Mouse (Mus musculus): ENCODE results near the gene Hemgn. TPM values are rescaled to one million over a fixed set of nuclear protein-coding genes. Genes with fewer than 3 reads are reported as not detected.

Hemgn gene
- polyA plus RNA-seq (2014; fragmentation: Nextera tagmentation; extraction: Ambion mirVana): 0.57 and 0.73 TPM in 2 replicates

GRCm38 (mm10) chr4:46413406-46413805, at the start of gene Hemgn:
Gene Hemgn (minus strand): TSS chr4:46413506.
- Histone ChIP-seq H3K27ac (ENCODE audit: low read depth, low read length) (no peak within 1 kb of the TSS), H3K9ac (ENCODE audit: low read depth, low read length) (no peak within 1 kb of the TSS), H3K9me3 (ENCODE audit: control insufficient read depth, low read length) (no peaks in the 10 kb centered on the region), H3K4me3 (ENCODE audit: low read length) (no peak within 1 kb of the TSS), H3K4me1 (ENCODE audit: control insufficient read depth, insufficient read depth, low read length) (no peaks in the 10 kb centered on the region), H3K4me2 (replicated peaks; ENCODE audit: low read depth, low read length) (no peak within 1 kb of the TSS), H3K36me3 (ENCODE audit: control insufficient read depth, insufficient read depth, low read length) (no peaks in the 10 kb centered on the region), H3K27me3 (ENCODE audit: control insufficient read depth, insufficient read depth, low read length) (no peaks in the 10 kb centered on the region)
- 78% methylated on average over 7 of the region's 7 CpGs for WGBS
- ATAC-seq (ENCODE audit: low FRiP score, low TSS enrichment): no peak

GRCm38 (mm10) chr4:46458411-46458810, 45.1 kb upstream of the Hemgn start:
- H3K27me3 ChIP-seq (ENCODE audit: control insufficient read depth, insufficient read depth, low read length): no peaks in the 10 kb centered on the region
- H3K4me3 ChIP-seq (ENCODE audit: low read length): no peak overlapping the region
- no peaks in the 10 kb centered on the region for H3K9me3 ChIP-seq (ENCODE audit: control insufficient read depth, low read length)
- H3K36me3 ChIP-seq (ENCODE audit: control insufficient read depth, insufficient read depth, low read length): peaks cover 36% of the 10 kb centered on the region
- no peak overlapping the region for H3K4me2 ChIP-seq (replicated peaks; ENCODE audit: low read depth, low read length)
- 94% methylated on average over 2 of the region's 2 CpGs for WGBS
- H3K27ac ChIP-seq (ENCODE audit: low read depth, low read length): no peak overlapping the region
- peaks cover 12% of the 10 kb centered on the region for H3K4me1 ChIP-seq (ENCODE audit: control insufficient read depth, insufficient read depth, low read length)
- no peak for ATAC-seq (ENCODE audit: low FRiP score, low TSS enrichment)
- no peak overlapping the region for H3K9ac ChIP-seq (ENCODE audit: low read depth, low read length)

GRCm38 (mm10) chr4:46457186-46457585, 43.9 kb upstream of the Hemgn start:
- Histone ChIP-seq H3K4me3 (ENCODE audit: low read length) (no peak overlapping the region), H3K9ac (ENCODE audit: low read depth, low read length) (no peak overlapping the region), H3K27ac (ENCODE audit: low read depth, low read length) (no peak overlapping the region), H3K4me2 (replicated peaks; ENCODE audit: low read depth, low read length) (no peak overlapping the region), H3K4me1 (ENCODE audit: control insufficient read depth, insufficient read depth, low read length) (peaks cover 19% of the 10 kb centered on the region), H3K36me3 (ENCODE audit: control insufficient read depth, insufficient read depth, low read length) (peaks cover 23% of the 10 kb centered on the region), H3K9me3 (ENCODE audit: control insufficient read depth, low read length) (no peaks in the 10 kb centered on the region), H3K27me3 (ENCODE audit: control insufficient read depth, insufficient read depth, low read length) (no peaks in the 10 kb centered on the region)
- no peak for ATAC-seq (ENCODE audit: low FRiP score, low TSS enrichment)
- WGBS: 96% methylated on average over 3 of the region's 3 CpGs

- Histone ChIP-seq H3K27me3 (ENCODE audit: control insufficient read depth, insufficient read depth, low read length) (no peaks in the 10 kb centered on the region), H3K4me1 (ENCODE audit: control insufficient read depth, insufficient read depth, low read length) (peaks cover 19% of the 10 kb centered on the region), H3K9me3 (ENCODE audit: control insufficient read depth, low read length) (no peaks in the 10 kb centered on the region), H3K27ac (ENCODE audit: low read depth, low read length) (no peak overlapping the region), H3K4me2 (replicated peaks; ENCODE audit: low read depth, low read length) (no peak overlapping the region), H3K4me3 (ENCODE audit: low read length) (no peak overlapping the region), H3K9ac (ENCODE audit: low read depth, low read length) (no peak overlapping the region), H3K36me3 (ENCODE audit: control insufficient read depth, insufficient read depth, low read length) (peaks cover 19% of the 10 kb centered on the region)
- ATAC-seq (ENCODE audit: low FRiP score, low TSS enrichment): no peak
- 93% methylated on average over 4 of the region's 4 CpGs for WGBS
Measured at GRCm38 (mm10) chr4:46456762-46457161, 43.5 kb upstream of the Hemgn start.

- Histone ChIP-seq H3K4me1 (ENCODE audit: control insufficient read depth, insufficient read depth, low read length) (peaks cover 19% of the 10 kb centered on the region), H3K27me3 (ENCODE audit: control insufficient read depth, insufficient read depth, low read length) (no peaks in the 10 kb centered on the region), H3K4me3 (ENCODE audit: low read length) (peak overlapping the region; percentile 96; the same call in 1 of the 2 replicates), H3K27ac (ENCODE audit: low read depth, low read length) (no peak overlapping the region), H3K36me3 (ENCODE audit: control insufficient read depth, insufficient read depth, low read length) (peaks cover 3% of the 10 kb centered on the region; the same call in 1 of the 2 replicates), H3K9ac (ENCODE audit: low read depth, low read length) (peak overlapping the region; percentile 32; the same call in 1 of the 2 replicates), H3K9me3 (ENCODE audit: control insufficient read depth, low read length) (no peaks in the 10 kb centered on the region), H3K4me2 (replicated peaks; ENCODE audit: low read depth, low read length) (peak overlapping the region; percentile 82; the same call in 1 of the 2 replicates)
- no peak for ATAC-seq (ENCODE audit: low FRiP score, low TSS enrichment)
- WGBS: 74% methylated on average over 5 of the region's 5 CpGs
Measured at GRCm38 (mm10) chr4:46454097-46454864, 41.0 kb upstream of the Hemgn start.

GRCm38 (mm10) chr4:46452855-46453719, 39.8 kb upstream of the Hemgn start:
- Histone ChIP-seq H3K9ac (ENCODE audit: low read depth, low read length) (peak overlapping the region; percentile 100), H3K4me1 (ENCODE audit: control insufficient read depth, insufficient read depth, low read length) (peaks cover 19% of the 10 kb centered on the region), H3K4me3 (ENCODE audit: low read length) (peak overlapping the region; percentile 96), H3K9me3 (ENCODE audit: control insufficient read depth, low read length) (no peaks in the 10 kb centered on the region), H3K27me3 (ENCODE audit: control insufficient read depth, insufficient read depth, low read length) (no peaks in the 10 kb centered on the region), H3K27ac (ENCODE audit: low read depth, low read length) (peak overlapping the region; percentile 99), H3K36me3 (ENCODE audit: control insufficient read depth, insufficient read depth, low read length) (peaks cover 3% of the 10 kb centered on the region; the same call in 1 of the 2 replicates), H3K4me2 (replicated peaks; ENCODE audit: low read depth, low read length) (peak overlapping the region; percentile 82)
- 30% methylated on average over 13 of the region's 13 CpGs for WGBS
- ATAC-seq (ENCODE audit: low FRiP score, low TSS enrichment): no peak

GRCm38 (mm10) chr4:46452481-46452850, 39.2 kb upstream of the Hemgn start:
- Histone ChIP-seq H3K4me2 (replicated peaks; ENCODE audit: low read depth, low read length) (peak overlapping the region; percentile 82), H3K27ac (ENCODE audit: low read depth, low read length) (peak overlapping the region; percentile 99), H3K9me3 (ENCODE audit: control insufficient read depth, low read length) (no peaks in the 10 kb centered on the region), H3K27me3 (ENCODE audit: control insufficient read depth, insufficient read depth, low read length) (no peaks in the 10 kb centered on the region), H3K4me1 (ENCODE audit: control insufficient read depth, insufficient read depth, low read length) (peaks cover 19% of the 10 kb centered on the region), H3K4me3 (ENCODE audit: low read length) (peak overlapping the region; percentile 96), H3K9ac (ENCODE audit: low read depth, low read length) (peak overlapping the region; percentile 100), H3K36me3 (ENCODE audit: control insufficient read depth, insufficient read depth, low read length) (peaks cover 3% of the 10 kb centered on the region; the same call in 1 of the 2 replicates)
- peak; percentile 36; the same call in 1 of the 2 replicates for ATAC-seq (ENCODE audit: low FRiP score, low TSS enrichment)
- WGBS: under 1% methylated on average over 19 of the region's 19 CpGs

GRCm38 (mm10) chr4:46451758-46452480, 38.6 kb upstream of the Hemgn start:
- H3K36me3 ChIP-seq (ENCODE audit: control insufficient read depth, insufficient read depth, low read length): peaks cover 3% of the 10 kb centered on the region; the same call in 1 of the 2 replicates
- H3K4me1 ChIP-seq (ENCODE audit: control insufficient read depth, insufficient read depth, low read length): peaks cover 19% of the 10 kb centered on the region
- peak; percentile 18 for ATAC-seq (ENCODE audit: low FRiP score, low TSS enrichment)
- no peaks in the 10 kb centered on the region for H3K9me3 ChIP-seq (ENCODE audit: control insufficient read depth, low read length)
- peak overlapping the region; percentile 82 for H3K4me2 ChIP-seq (replicated peaks; ENCODE audit: low read depth, low read length)
- H3K9ac ChIP-seq (ENCODE audit: low read depth, low read length): peak overlapping the region; percentile 100
- peak overlapping the region; percentile 99 for H3K27ac ChIP-seq (ENCODE audit: low read depth, low read length)
- WGBS: under 1% methylated on average over 65 of the region's 111 CpGs
- H3K27me3 ChIP-seq (ENCODE audit: control insufficient read depth, insufficient read depth, low read length): no peaks in the 10 kb centered on the region
- peak overlapping the region; percentile 96 for H3K4me3 ChIP-seq (ENCODE audit: low read length)

Measured in kidney, embryonic 14.5 days (tissue).